Mouse (Mus musculus): ENCODE measurements around the gene Plod3. TPM values are rescaled to one million over a fixed set of nuclear protein-coding genes. Genes with fewer than 3 reads are reported as not detected.

Gene Plod3
- total and polyA plus RNA-seq, 3 experiments = 56.0 to 62.8 TPM; not detected in 1

DNA sequence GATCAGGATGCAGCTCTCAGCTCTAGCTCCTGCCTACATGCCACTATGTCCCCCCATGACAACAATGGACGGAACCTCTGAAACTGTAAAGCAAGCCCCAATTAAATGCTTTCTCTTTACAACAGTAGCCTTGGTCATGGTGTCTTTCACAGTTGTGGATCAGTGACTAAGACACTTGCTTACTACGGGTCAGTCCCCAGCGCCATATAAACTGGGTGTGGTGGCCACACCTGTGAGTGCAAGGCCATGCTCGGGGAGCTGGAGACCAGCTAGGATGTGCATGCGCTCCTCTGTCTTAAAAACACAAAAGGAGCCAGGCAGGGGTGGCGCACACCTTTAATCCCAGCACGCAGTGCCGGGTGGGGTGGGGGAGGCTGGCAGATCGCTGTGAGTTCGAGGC, 52.6 kb downstream of the Plod3 start:
- no peak for DNase-seq (ENCODE audit: low read depth, low spot score)
- TF ChIP-seq ZMIZ1 (IDR thresholded peaks at IDR 0.05; ENCODE audit: low read depth, low read length) = no peak
- TF ChIP-seq MAFK (IDR thresholded peaks at IDR 0.05; ENCODE audit: borderline replicate concordance, low read depth, low read length) = no peak
- no peak for TF ChIP-seq HCFC1 (IDR thresholded peaks at IDR 0.05; ENCODE audit: low read depth, low read length)
- TF ChIP-seq CHD1 (IDR thresholded peaks at IDR 0.05; ENCODE audit: low read depth, low read length) = no peak
- TF ChIP-seq NRF1 (IDR thresholded peaks at IDR 0.05; ENCODE audit: insufficient read depth, low read depth, low read length, poor library complexity, severe bottlenecking) = no peak
- no peak for TF ChIP-seq ETS1 (IDR thresholded peaks at IDR 0.05; ENCODE audit: low read depth, low read length)
- no peak for TF ChIP-seq MAX (IDR thresholded peaks at IDR 0.05; ENCODE audit: low read length)
- no peak for TF ChIP-seq RAD21 (IDR thresholded peaks at IDR 0.05; ENCODE audit: low read depth, low read length)
- TF ChIP-seq MAZ (IDR thresholded peaks at IDR 0.05; ENCODE audit: low read depth, low read length) = no peak
- no peak for TF ChIP-seq SIN3A (IDR thresholded peaks at IDR 0.05; ENCODE audit: low read length)
- TF ChIP-seq SMC3 (IDR thresholded peaks at IDR 0.05; ENCODE audit: low read depth, low read length) = no peak
- TF ChIP-seq POLR2AphosphoS5 (IDR thresholded peaks at IDR 0.05; ENCODE audit: borderline replicate concordance, low read depth, low read length) = no peak
- no peak for TF ChIP-seq JUND (IDR thresholded peaks at IDR 0.05; ENCODE audit: low read depth, low read length)
- TF ChIP-seq RCOR1 (IDR thresholded peaks at IDR 0.05; ENCODE audit: low read depth, low read length) = no peak
- TF ChIP-seq CTCF (IDR thresholded peaks at IDR 0.05 in 2 of 3, conservative IDR thresholded peaks at IDR 0.05 in 1 of 3; ENCODE audit: control insufficient read depth in 1 of 3, insufficient read depth in 1 of 3, low read depth in 2 of 3, low read length in 3 of 3, poor library complexity in 1 of 3, severe bottlenecking in 1 of 3) = no peak
- no peak for TF ChIP-seq POLR2AphosphoS2 (IDR thresholded peaks at IDR 0.05; ENCODE audit: low read length)
- no peak for TF ChIP-seq UBTF (IDR thresholded peaks at IDR 0.05; ENCODE audit: borderline replicate concordance, insufficient read depth, low read depth, low read length)
- TF ChIP-seq USF2 (IDR thresholded peaks at IDR 0.05; ENCODE audit: borderline replicate concordance in 1 of 2, insufficient read depth in 1 of 2, low read depth in 1 of 2, low read length in 2 of 2) = no peak
- Histone ChIP-seq H3K79me2 (ENCODE audit: control insufficient read depth, insufficient read depth, low read length, poor library complexity) (peaks cover 2% of the 10 kb centered on the region; the same call in 1 of the 2 replicates), H3K9me3 (replicated peaks; ENCODE audit: insufficient read depth, low read length) (no peaks in the 10 kb centered on the region), H3K36me3 (ENCODE audit: control insufficient read depth in 1 of 2, insufficient read depth in 2 of 2, low read length in 2 of 2) (peaks cover 0 to 2% of the 10 kb centered on the region in 2 experiments; a peak in 1 of 4 replicates), H3K4me1 (ENCODE audit: control insufficient read depth in 1 of 2, insufficient read depth in 2 of 2, low read length in 2 of 2) (no peaks in the 10 kb centered on the region), H3K27me3 (ENCODE audit: control insufficient read depth in 1 of 2, insufficient read depth in 2 of 2, low read length in 2 of 2) (no peaks in the 10 kb centered on the region), H3K4me3 (ENCODE audit: control insufficient read depth in 1 of 2, insufficient read depth in 1 of 2, low read depth in 2 of 2, low read length in 2 of 2) (no peak overlapping the region), H3K27ac (ENCODE audit: control insufficient read depth, low read depth, low read length) (no peak overlapping the region), H3K9ac (ENCODE audit: control insufficient read depth, low read depth, low read length, poor library complexity, severe bottlenecking) (no peak overlapping the region)

GRCm38 (mm10) chr5:137041442-137041841, 54.6 kb downstream of the Plod3 start:
- no peaks in the 10 kb centered on the region for H3K27me3 ChIP-seq (ENCODE audit: control insufficient read depth in 1 of 2, insufficient read depth in 2 of 2, low read length in 2 of 2)
- peaks cover 14% of the 10 kb centered on the region for H3K79me2 ChIP-seq (ENCODE audit: control insufficient read depth, insufficient read depth, low read length, poor library complexity)
- peaks cover 2 to 3% of the 10 kb centered on the region in 2 experiments; a peak in 2 of 4 replicates for H3K36me3 ChIP-seq (ENCODE audit: control insufficient read depth in 1 of 2, insufficient read depth in 2 of 2, low read length in 2 of 2)
- DNase-seq (ENCODE audit: low read depth, low spot score) = no peak
- H3K9me3 ChIP-seq (replicated peaks; ENCODE audit: insufficient read depth, low read length) = no peaks in the 10 kb centered on the region
- no peak overlapping the region for H3K9ac ChIP-seq (ENCODE audit: control insufficient read depth, low read depth, low read length, poor library complexity, severe bottlenecking)
- no peak for TF ChIP-seq NRF1 (IDR thresholded peaks at IDR 0.05; ENCODE audit: insufficient read depth, low read depth, low read length, poor library complexity, severe bottlenecking)
- no peak overlapping the region for H3K4me3 ChIP-seq (ENCODE audit: control insufficient read depth in 1 of 2, insufficient read depth in 1 of 2, low read depth in 2 of 2, low read length in 2 of 2)
- peaks cover 0 to 8% of the 10 kb centered on the region in 2 experiments; a peak in 2 of 4 replicates for H3K4me1 ChIP-seq (ENCODE audit: control insufficient read depth in 1 of 2, insufficient read depth in 2 of 2, low read length in 2 of 2)
- H3K27ac ChIP-seq (ENCODE audit: control insufficient read depth, low read depth, low read length) = no peak overlapping the region
